Mouse (Mus musculus) kidney, adult 18-20 months (tissue): ENCODE data around the gene Lca5l.

ENCODE experiments used
- DNase-seq: peaks from one replicate; pipeline ENCODE4 v3.0.0; 2021

The Lca5l gene

GRCm38 (mm10) chr16:96110655-96111345 lies 81.3 kb downstream of the Lca5l start:
- no peak for DNase-seq

GRCm38 (mm10) chr16:96109673-96110072 lies 82.4 kb downstream of the Lca5l start:
- DNase-seq = no peak
